Mouse (Mus musculus) spleen, postnatal 10 days (tissue): ENCODE data around the gene Kif26a.

Experiments used
- DNase-seq, 2 experiments: peaks; one replicate each; pipeline ENCODE4 v3.0.0; 2021 to 2022; ENCODE audit warnings: low spot score in 2 of 2

Gene Kif26a

GRCm38 (mm10) chr12:112163981-112164839 lies 18.2 kb downstream of the Kif26a start:
- DNase-seq: no peak

- DNase-seq: no peak
Measured at GRCm38 (mm10) chr12:112164840-112165219, 18.8 kb downstream of the Kif26a start.

- no peak for DNase-seq
Measured at GRCm38 (mm10) chr12:112169240-112169639, 23.2 kb downstream of the Kif26a start.

- DNase-seq: no peak
Measured at GRCm38 (mm10) chr12:112170671-112171574, 24.9 kb downstream of the Kif26a start.

- no peak for DNase-seq
Measured at GRCm38 (mm10) chr12:112171657-112172056, 25.6 kb downstream of the Kif26a start.

GRCm38 (mm10) chr12:112172214-112172613 lies 26.2 kb downstream of the Kif26a start:
- DNase-seq: no peak

GRCm38 (mm10) chr12:112177679-112178078 lies 31.7 kb downstream of the Kif26a start:
- no peak for DNase-seq

- no peak for DNase-seq
Measured at GRCm38 (mm10) chr12:112179687-112180086, 33.7 kb downstream of the Kif26a start.

GRCm38 (mm10) chr12:112181921-112182608 lies 36.1 kb downstream of the Kif26a start:
- no peak for DNase-seq

GRCm38 (mm10) chr12:112182609-112182955 lies 36.6 kb downstream of the Kif26a start:
- no peak for DNase-seq

GRCm38 (mm10) chr12:112183675-112184074 lies 37.7 kb downstream of the Kif26a start:
- no peak for DNase-seq

- no peak for DNase-seq
Measured at GRCm38 (mm10) chr12:112184390-112184789, 38.4 kb downstream of the Kif26a start.

GRCm38 (mm10) chr12:112186899-112187298 lies 40.9 kb downstream of the Kif26a start:
- no peak for DNase-seq

- no peak for DNase-seq
Measured at GRCm38 (mm10) chr12:112191753-112192152, 45.7 kb downstream of the Kif26a start.

GRCm38 (mm10) chr12:112195019-112195418 lies 49.0 kb downstream of the Kif26a start:
- no peak for DNase-seq

- DNase-seq: no peak
Measured at GRCm38 (mm10) chr12:112196562-112196961, 50.6 kb downstream of the Kif26a start.

- no peak for DNase-seq
Measured at GRCm38 (mm10) chr12:112199363-112199762, 53.4 kb downstream of the Kif26a start.

- DNase-seq: no peak
Measured at GRCm38 (mm10) chr12:112200045-112200444, 54.0 kb downstream of the Kif26a start.

GRCm38 (mm10) chr12:112207163-112207562 lies 61.2 kb downstream of the Kif26a start:
- DNase-seq: no peak

- no peak for DNase-seq
Measured at GRCm38 (mm10) chr12:112207734-112208133, 61.7 kb downstream of the Kif26a start.

- DNase-seq: no peak
Measured at GRCm38 (mm10) chr12:112210622-112211021, 64.6 kb downstream of the Kif26a start.

- no peak for DNase-seq
Measured at GRCm38 (mm10) chr12:112214441-112214857, 68.4 kb downstream of the Kif26a start.
